Mouse (Mus musculus): ENCODE data around the gene Zcchc8. TPM values are rescaled to one million over a fixed set of nuclear protein-coding genes. Genes with fewer than 3 reads are reported as not detected.

Zcchc8 gene
- total RNA-seq, 2 experiments from 2014 or later = 30.9 to 35.7 TPM

DNA sequence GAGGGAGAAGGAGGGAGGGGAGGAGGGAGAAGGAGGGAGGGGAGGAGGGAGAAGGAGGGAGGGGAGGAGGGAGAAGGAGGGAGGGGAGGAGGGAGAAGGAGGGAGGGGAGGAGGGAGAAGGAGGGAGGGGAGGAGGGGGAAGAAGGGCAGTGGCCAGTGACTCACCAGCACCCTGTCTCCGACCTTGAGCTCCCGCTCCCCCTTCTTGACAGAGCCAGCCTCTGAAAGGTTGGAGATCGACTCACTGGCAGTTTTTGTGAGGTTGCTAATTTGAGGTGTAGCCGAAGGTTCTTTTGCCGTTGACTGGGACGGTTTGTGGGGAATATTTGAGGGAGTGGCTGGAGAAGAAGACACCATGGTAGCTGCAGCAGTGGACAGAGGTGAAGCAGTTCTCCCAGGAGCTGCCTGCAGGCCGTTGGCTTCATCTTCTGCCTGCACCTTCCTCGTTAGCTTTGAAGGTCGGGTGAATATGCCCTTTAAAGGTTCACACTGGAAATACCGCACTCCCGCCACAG lies 67.6 kb downstream of the Zcchc8 start:
- no peak for DNase-seq
- intact Hi-C loops (cut with DNase I) = no loop called here

DNA sequence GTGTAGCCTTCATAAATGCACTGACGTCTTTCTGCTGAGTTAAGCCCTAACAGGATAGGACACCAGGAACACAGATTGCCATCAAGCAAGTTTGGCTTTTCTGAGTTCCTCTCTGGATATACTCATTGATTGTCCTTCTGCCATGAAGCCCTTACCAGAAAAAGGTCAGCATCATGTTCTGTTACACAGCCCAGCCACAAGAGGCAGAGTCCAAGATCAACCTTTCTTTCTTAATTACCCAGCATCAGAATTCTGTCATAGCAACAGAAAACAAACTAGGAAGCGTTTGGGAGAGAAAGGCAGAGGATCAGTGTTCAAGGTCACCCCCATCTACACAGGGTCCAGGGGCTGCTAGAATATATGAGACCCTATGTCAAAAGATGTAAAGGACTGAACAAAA lies 70.1 kb downstream of the Zcchc8 start:
- intact Hi-C loops (cut with DNase I) = no loop called here
- DNase-seq = no peak

Other genes with a start within 250 kb of the Zcchc8 start
- under 1 TPM in 1 of 2 experiments, not detected in 1; 0.22 TPM for gene Lrrc43, start 231.8 kb downstream of the Zcchc8 start, total RNA-seq (2021)
- gene Il31, start 231.6 kb downstream of the Zcchc8 start, total RNA-seq (2021) = not detected
- gene B3gnt4, start 210.6 kb downstream of the Zcchc8 start, total RNA-seq (2021) = not detected
- gene Diablo, start 196.9 kb downstream of the Zcchc8 start, total RNA-seq (2021) = 10 to 100 TPM; 64.9 to 67.0 TPM
- 1 to 10 TPM in 1 of 2 experiments, not detected in 1; 1.3 TPM for gene Gm49027, start 195.6 kb downstream of the Zcchc8 start, total RNA-seq (2021)
- gene Vps33a, start 148.1 kb downstream of the Zcchc8 start, total RNA-seq (2021) = 10 to 100 TPM; 31.8 to 32.9 TPM
- gene Clip1, start 36.5 kb downstream of the Zcchc8 start, total RNA-seq (2021) = 100 to 1,000 TPM; 118 to 125 TPM
- 10 to 100 TPM; 48.9 to 50.9 TPM for gene Rsrc2, start 28.3 kb upstream of the Zcchc8 start, total RNA-seq (2021)
- 1 to 10 TPM; 3.4 to 4.9 TPM for gene Kntc1, start 28.6 kb upstream of the Zcchc8 start, total RNA-seq (2021)
- under 1 TPM; 0.17 to 0.19 TPM for gene Hcar2, start 144.4 kb upstream of the Zcchc8 start, total RNA-seq (2021)
- under 1 TPM; 0.54 to 0.79 TPM for gene Hcar1, start 158.9 kb upstream of the Zcchc8 start, total RNA-seq (2021)
- 10 to 100 TPM; 40.8 to 47.0 TPM for gene Denr, start 186.1 kb upstream of the Zcchc8 start, total RNA-seq (2021)
- under 1 TPM; 0.71 to 0.76 TPM for gene Gm43518, start 206.3 kb upstream of the Zcchc8 start, total RNA-seq (2021)
- gene Ccdc62, start 209.6 kb upstream of the Zcchc8 start, total RNA-seq (2021) = 1 to 10 TPM; 1.7 to 2.2 TPM